Mouse (Mus musculus) cerebellum, adult 18-20 months (tissue): ENCODE measurements around the gene Cdkl1.

Source experiments
- DNase-seq, 2 experiments: peaks; one replicate each; pipeline ENCODE4 v3.0.0; 2021

Gene Cdkl1

GRCm38 (mm10) chr12:69790530-69791505 is at the start of gene Cdkl1:
Cdkl1 (minus strand) TSS chr12:69791267.
- DNase-seq = peak; percentile 69 to 78

GRCm38 (mm10) chr12:69838376-69838775 is 47.3 kb upstream of the Cdkl1 start:
- DNase-seq = no peak

- DNase-seq = no peak
These were observed 43.0 kb upstream of the Cdkl1 start for GRCm38 (mm10) chr12:69833982-69834604.

GRCm38 (mm10) chr12:69831239-69831910 is 40.3 kb upstream of the Cdkl1 start:
- no peak for DNase-seq

- no peak for DNase-seq
These were observed 37.1 kb upstream of the Cdkl1 start for GRCm38 (mm10) chr12:69828214-69828613.

DNA sequence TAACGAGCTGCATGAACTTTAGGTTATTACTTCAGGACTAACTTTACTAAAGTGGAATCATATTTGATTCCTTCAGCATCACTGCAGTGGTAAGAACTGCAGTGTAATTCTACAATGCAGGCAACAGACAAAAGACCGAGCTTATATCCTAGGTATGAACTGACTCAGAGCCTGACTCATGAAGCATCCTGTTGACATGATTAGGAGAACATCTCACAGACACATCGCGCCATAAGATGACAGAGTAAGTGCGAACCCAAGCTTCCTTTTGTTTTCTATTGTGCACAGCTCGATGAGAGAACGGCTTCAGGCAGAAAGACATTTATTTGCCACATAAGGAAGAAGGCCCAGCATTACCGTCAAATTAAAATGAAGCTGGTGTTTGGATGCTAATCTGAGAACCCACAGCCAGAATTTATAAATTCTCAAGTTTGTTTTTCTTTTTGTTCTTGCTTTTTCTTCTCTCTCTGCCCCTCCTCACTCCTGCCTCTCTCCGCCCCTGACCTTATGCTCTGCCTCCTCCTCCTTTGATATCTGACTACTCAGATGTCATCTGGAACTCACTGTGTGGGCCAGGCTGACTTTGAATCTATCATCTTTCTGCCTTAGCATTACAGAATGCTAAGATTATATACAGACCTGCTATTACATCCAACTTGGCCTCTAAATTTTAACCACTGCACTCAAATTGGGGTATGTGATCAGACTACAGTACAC is 34.0 kb upstream of the Cdkl1 start:
- no peak for DNase-seq

DNA sequence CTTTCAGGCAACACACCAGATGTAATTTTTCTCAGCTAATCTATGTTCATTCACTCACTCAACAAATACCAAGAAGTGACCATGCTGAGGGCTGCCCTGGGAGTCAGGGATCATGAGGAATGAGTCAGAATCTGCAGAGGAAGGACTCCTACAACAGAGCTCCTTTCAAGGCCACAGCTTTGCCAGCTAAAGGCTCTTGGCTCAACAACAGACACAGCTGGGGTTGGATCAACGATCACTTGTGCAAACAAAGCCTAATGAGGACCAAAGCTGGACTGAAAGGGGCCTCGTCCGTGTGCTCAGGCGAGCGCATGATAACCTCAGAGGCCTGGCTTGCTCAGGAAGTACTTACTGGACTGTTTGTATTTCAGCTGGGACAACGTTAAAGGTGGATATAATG is 23.2 kb upstream of the Cdkl1 start:
- DNase-seq = no peak

DNA sequence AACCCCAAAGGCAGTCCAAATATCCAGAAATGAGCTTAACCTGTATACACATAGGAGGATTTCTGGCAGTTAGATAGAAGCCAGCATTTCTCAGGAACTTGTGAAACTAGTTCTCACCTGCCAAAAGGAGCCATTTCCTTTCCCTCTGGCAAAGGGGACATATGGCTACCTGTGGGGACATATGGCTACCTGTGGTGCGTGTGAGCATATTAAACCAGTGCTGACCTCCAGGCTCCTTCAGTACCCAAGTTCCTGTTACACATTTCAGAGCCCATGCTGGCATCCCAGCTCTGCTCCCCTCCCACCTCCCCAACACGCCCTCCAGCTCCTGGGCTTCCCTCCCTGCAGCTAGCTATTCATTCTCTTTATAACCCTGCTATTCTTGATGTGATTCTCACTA is 22.5 kb upstream of the Cdkl1 start:
- peak; percentile 18 to 19 for DNase-seq

- no peak for DNase-seq
These were observed 21.9 kb upstream of the Cdkl1 start for GRCm38 (mm10) chr12:69812986-69813385.

- DNase-seq = no peak
These were observed 20.9 kb upstream of the Cdkl1 start for GRCm38 (mm10) chr12:69811976-69812375.

- DNase-seq = no peak
These were observed 18.4 kb upstream of the Cdkl1 start for GRCm38 (mm10) chr12:69809439-69809838.

DNA sequence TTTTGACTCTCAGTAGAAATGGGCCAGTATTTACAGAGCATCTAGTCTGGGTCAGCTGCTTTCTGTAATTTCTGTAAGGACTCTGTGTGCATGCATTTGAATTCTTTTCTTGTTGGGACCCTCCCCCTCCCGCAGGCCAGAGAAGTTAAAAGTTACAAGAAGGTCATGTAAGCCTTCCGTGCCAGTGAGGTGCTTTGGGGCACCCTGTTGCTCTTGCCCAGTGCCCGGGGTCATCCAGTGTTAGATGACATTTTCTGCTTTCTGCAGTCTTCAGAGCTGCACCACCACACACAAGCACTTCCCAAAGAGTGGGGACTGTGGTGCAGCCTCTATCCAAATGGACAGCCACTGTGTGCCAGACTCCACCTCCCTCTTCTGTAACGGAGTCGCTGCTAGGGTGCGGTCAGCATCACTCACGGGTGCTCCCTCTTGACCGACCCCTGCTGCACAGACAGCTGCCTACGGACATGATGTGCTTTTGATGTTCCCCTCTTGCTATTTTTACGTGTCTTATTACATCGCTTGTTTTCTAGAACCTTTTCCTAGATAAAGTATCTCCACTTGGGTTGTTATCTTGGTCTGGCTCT is 16.4 kb upstream of the Cdkl1 start:
- no peak for DNase-seq

GRCm38 (mm10) chr12:69805148-69805547 is 14.1 kb upstream of the Cdkl1 start:
- no peak for DNase-seq

GRCm38 (mm10) chr12:69804393-69805070 is 13.5 kb upstream of the Cdkl1 start:
- no peak for DNase-seq

DNA sequence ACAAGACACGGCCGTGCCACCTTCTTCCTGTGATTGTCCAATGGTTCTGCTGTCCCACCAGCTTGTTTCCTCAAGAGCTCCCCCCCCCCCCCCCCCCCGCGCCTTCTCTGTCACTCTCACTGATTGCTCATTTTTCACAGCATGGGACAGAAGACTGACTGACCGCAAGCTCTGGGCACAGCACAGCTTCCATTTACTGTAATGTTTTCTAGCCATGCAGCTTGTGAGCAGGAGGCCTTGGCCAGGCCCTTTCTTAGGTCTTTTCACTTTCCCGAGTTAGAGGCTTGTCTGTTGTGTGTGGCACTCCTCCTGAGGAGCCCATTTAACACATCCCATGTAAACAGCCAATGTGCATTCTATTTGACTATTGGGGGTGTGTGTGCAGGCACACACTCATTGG is 12.1 kb upstream of the Cdkl1 start:
- DNase-seq = no peak

DNA sequence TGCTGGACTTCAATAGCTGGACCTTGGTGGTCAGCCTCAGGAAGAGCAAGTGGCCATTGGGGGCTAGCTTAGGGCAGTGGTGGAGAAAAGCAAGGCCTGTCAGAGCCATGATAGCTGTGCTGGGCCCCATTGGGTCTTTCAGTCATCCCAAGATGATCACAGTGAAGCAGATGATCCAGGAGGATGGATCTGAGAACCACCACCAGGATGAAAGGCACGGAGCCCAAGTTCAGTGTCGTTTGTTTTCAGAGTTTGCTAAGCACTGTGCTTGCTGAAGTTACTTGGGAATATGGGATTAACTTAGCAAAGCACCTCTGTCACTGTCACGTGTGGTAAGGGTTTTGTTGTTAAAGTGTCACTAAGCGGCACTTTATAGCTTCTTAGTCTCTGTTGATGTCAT is 9.5 kb upstream of the Cdkl1 start:
- no peak for DNase-seq

DNA sequence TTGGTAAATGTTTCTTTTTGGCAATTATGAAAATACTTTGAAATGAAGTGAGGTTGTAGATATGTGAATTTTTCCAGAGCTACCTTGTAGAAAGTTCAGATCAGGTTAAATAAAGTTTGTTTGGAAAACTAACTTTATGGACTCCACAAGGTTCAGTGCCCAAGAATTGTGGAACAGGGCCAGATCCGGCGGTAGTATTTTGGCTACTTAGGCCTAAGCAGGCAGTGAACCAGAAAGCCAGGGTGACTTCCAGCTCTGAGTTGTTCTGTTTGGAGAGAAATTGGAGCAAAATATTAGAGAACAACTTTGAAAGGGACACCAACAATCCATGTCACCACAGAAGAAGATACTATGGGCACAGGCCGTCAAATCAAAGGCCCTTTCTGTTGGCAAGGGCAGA is 5.2 kb upstream of the Cdkl1 start:
- no peak for DNase-seq

GRCm38 (mm10) chr12:69789766-69790529 is 1.1 kb downstream of the Cdkl1 start:
- peak; percentile 64 to 65 for DNase-seq

DNA sequence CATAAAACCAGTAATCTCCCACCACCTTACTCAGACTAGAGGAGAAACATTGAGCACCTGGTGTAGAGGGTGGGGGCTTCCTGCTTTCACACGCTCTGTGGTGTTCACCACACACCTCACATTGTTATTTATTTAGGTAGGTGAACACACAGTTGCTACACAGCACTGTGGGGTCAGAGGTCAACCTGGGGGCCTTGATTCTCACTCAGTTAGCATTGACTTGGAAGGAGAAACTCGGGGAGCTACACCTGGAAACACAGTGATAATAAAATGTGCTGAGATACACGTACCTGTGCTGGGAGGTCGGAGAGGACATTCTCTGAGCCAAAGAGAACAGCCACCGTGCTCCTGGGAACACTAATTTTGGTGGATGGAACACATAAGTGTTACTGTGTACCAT is 2.7 kb downstream of the Cdkl1 start:
- no peak for DNase-seq

- no peak for DNase-seq
These were observed 5.6 kb downstream of the Cdkl1 start for GRCm38 (mm10) chr12:69785471-69785870.
